Mouse (Mus musculus) right cerebral cortex, postnatal 4 days (tissue): ENCODE results near the gene Gje1.

Experiments used
- DNase-seq: peaks from one replicate; pipeline ENCODE4 v3.0.0-alpha.2; 2022

The Gje1 gene

GRCm38 (mm10) chr10:14718114-14718513 is at the start of gene Gje1:
Gene Gje1 (minus strand): TSS chr10:14718214.
- DNase-seq, result no peak

- no peak for DNase-seq
Observed at GRCm38 (mm10) chr10:14760618-14761017, 42.6 kb upstream of the Gje1 start.

GRCm38 (mm10) chr10:14759665-14760558 is 41.9 kb upstream of the Gje1 start:
- DNase-seq, result peak; percentile 23

GRCm38 (mm10) chr10:14734285-14734684 is 16.3 kb upstream of the Gje1 start:
- peak; percentile 25 for DNase-seq

GRCm38 (mm10) chr10:14725671-14726070 is 7.7 kb upstream of the Gje1 start:
- DNase-seq, result no peak

- peak; percentile 94 for DNase-seq
Observed at GRCm38 (mm10) chr10:14705072-14706066, 12.6 kb downstream of the Gje1 start, which contains the start of the genes Vta1 and Nmbr. Gene Vta1 (minus strand): TSS chr10:14705560. Gene Nmbr (plus strand): TSS chr10:14705591.

- no peak for DNase-seq
Observed at GRCm38 (mm10) chr10:14703830-14704420, 14.1 kb downstream of the Gje1 start.

- no peak for DNase-seq
Observed at GRCm38 (mm10) chr10:14703239-14703638, 14.8 kb downstream of the Gje1 start.

- no peak for DNase-seq
Observed at GRCm38 (mm10) chr10:14690349-14690748, 27.7 kb downstream of the Gje1 start.

- DNase-seq, result no peak
Observed at GRCm38 (mm10) chr10:14688785-14689442, 29.1 kb downstream of the Gje1 start.

- DNase-seq, result peak; percentile 4
Observed at GRCm38 (mm10) chr10:14685663-14686062, 32.4 kb downstream of the Gje1 start.

GRCm38 (mm10) chr10:14666147-14666546 is 51.9 kb downstream of the Gje1 start:
- DNase-seq, result no peak
